Mouse (Mus musculus) stomach, postnatal 0 days (tissue): Measurements from ENCODE around the gene Slc44a2.

Experiments
- CTCF ChIP-seq: IDR thresholded peaks from 2 replicates; pipeline ENCODE4 v1.5.1; 2016; ENCODE audit warnings: antibody characterized with exemption, low read depth, mild to moderate bottlenecking, moderate library complexity
- EP300 ChIP-seq: optimal IDR thresholded peaks from 2 replicates; pipeline ENCODE3; 2016; ENCODE audit warnings: antibody characterized with exemption

DNA sequence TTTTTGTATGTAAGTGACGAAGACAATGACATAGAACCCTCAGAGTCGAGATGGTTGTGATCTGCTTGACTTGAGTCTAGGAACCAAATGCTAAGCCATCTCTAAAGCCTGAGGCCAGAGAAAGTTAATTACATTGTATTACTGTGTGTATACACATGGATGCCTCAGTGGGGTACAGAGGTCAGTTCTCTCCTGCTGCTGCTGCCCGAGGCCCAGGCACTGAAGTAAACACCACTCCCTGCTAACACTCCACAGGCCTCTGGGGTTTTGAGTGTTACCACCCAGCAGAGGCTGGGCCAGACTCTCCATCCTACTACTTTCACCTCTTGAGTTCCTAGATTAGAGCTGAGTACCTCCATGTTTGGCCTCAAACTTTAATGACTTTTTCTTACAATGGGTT lies 36.5 kb upstream of the Slc44a2 start:
- no peak for TF ChIP-seq EP300
- no peak for TF ChIP-seq CTCF
